Mouse (Mus musculus): ENCODE data around the gene Tpst2.

GRCm38 (mm10) chr5:112265515-112265914, 11.0 kb upstream of the Tpst2 start:
- TF ChIP-seq EP300 (optimal IDR thresholded peaks at IDR 0.05): no peak
- TF ChIP-seq CTCF (IDR thresholded peaks at IDR 0.05; ENCODE audit: low read depth): no peak
